Mouse (Mus musculus) ES-E14 (cell line): ENCODE data around the gene Myo5a. TPM values are rescaled to one million over a fixed set of nuclear protein-coding genes. Genes with fewer than 3 reads are reported as not detected.
A peak's percentile ranks its signal among the peaks of the same experiment; 100 is the strongest.

Experiments
- DNase-seq: peaks from one replicate; pipeline ENCODE4 v3.0.0-alpha.2; 2013; ENCODE audit warnings: low read depth, low spot score
- H3K27ac ChIP-seq: 2 replicates; pipeline ENCODE4 v1.5.1; 2012; ENCODE audit warnings: low read depth, mild to moderate bottlenecking, low read length, moderate library complexity, mixed read lengths; ENCODE audit not compliant: poor library complexity, insufficient read depth, severe bottlenecking
- H3K36me3 ChIP-seq: 2 replicates; pipeline ENCODE4 v1.6.1; 2012; ENCODE audit warnings: mild to moderate bottlenecking, low read length, moderate library complexity, mixed read lengths; ENCODE audit not compliant: control insufficient read depth, poor library complexity, insufficient read depth, severe bottlenecking
- H3K4me1 ChIP-seq, 2 experiments: fragments of 150-350 bp in 1 of 2; sonication (generic) in 1 of 2; 2 replicates each; pipeline ENCODE4 v1.6.1; 2012; ENCODE audit warnings: low read length in 2 of 2, mild to moderate bottlenecking in 1 of 2, mixed read lengths in 1 of 2; ENCODE audit not compliant: control insufficient read depth in 2 of 2, insufficient read depth in 2 of 2, poor library complexity in 1 of 2
- H3K4me3 ChIP-seq, 2 experiments: fragments of 150-350 bp in 1 of 2; sonication (generic) in 1 of 2; 2 replicates each; pipeline ENCODE4 v1.5.1; 2012; ENCODE audit warnings: low read length in 2 of 2, low read depth in 1 of 2, mild to moderate bottlenecking in 1 of 2, mixed read lengths in 1 of 2; ENCODE audit not compliant: insufficient read depth in 1 of 2, poor library complexity in 1 of 2, severe bottlenecking in 1 of 2
- H3K9ac ChIP-seq: 2 replicates; pipeline ENCODE4 v1.6.1; 2012; ENCODE audit warnings: low read depth, mild to moderate bottlenecking, low read length, mixed read lengths; ENCODE audit not compliant: poor library complexity, insufficient read depth, severe bottlenecking
- H3K9me3 ChIP-seq: fragments of 150-350 bp; sonication (generic); 2 replicates; pipeline ENCODE4 v1.6.1; 2012; ENCODE audit warnings: low read depth, mild to moderate bottlenecking, low read length; ENCODE audit not compliant: control insufficient read depth, insufficient read depth
- CHD2 ChIP-seq: IDR thresholded peaks from 2 replicates; pipeline ENCODE4 v1.6.1; 2014; ENCODE audit warnings: mild to moderate bottlenecking, low read depth, low read length, inconsistent platforms
- HCFC1 ChIP-seq: IDR thresholded peaks from 2 replicates; pipeline ENCODE4 v1.6.1; 2012; ENCODE audit warnings: low read length, inconsistent platforms, borderline replicate concordance; ENCODE audit not compliant: insufficient read depth
- MAFK ChIP-seq: IDR thresholded peaks from 2 replicates; pipeline ENCODE4 v1.6.1; 2014; ENCODE audit warnings: mild to moderate bottlenecking, low read depth, low read length, inconsistent platforms; ENCODE audit not compliant: insufficient read depth
- ZC3H11A ChIP-seq: IDR thresholded peaks from 2 replicates; pipeline ENCODE4 v1.6.1; 2012; ENCODE audit warnings: low read depth, mild to moderate bottlenecking, inconsistent platforms, low read length, borderline replicate concordance
- ZNF384 ChIP-seq: IDR thresholded peaks from 2 replicates; pipeline ENCODE4 v1.6.1; 2012; ENCODE audit warnings: low read depth, low read length, inconsistent platforms
- in situ Hi-C, 2 experiments: fragments of 600-800 bp; cut with MboI; formaldehyde crosslinking; loops; one replicate each; pipeline ENCODE4 v1.15.1; 2025; ENCODE audit warnings: low sequenced_read_pairs in 2 of 2, inconsistent platforms in 1 of 2; ENCODE audit not compliant: unreplicated experiment in 2 of 2
- total RNA-seq: library from RNA; depleted of rRNA; stranded (reverse); fragments of 300-350 nt; gene quantifications from 2 replicates; pipeline ENCODE4 v1.2.3, GENCODE M21; 2012; rRNA removed

Myo5a gene
- 60.2 and 65.2 TPM in 2 replicates for total RNA-seq

DNA sequence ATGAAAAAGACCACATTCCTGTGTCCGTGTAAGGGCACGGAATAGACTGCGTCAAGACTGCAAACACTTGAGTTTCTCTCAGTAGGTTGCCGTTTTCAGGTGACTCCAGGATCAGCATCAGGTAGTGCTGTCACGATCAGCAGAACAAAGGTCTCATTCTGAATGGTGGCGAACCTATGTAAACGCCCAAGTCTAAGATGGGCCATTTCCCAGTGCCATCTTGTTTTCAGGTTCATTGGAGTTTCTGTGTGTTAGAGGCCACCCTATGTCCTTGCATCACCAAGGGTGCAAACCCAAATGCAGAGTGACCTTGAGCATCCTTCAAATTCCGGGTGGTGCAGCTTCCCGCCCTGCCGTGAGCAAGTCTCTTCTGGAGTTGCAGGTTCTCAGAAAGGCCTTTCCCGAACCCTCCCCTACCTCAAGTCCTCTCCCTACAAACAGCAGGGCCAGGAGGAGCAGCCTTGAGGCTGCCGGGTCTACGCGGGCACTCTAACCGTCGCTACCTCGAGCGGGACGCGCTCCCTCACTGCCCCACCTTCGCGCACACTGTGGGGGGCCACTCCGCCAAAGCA is at the start of gene Myo5a:
Gene Myo5a, plus strand, starts transcription at position 559 of the 572 bp plus-strand sequence.
- in situ Hi-C loops: no loop called here
- Histone ChIP-seq H3K36me3 (no peaks in the 10 kb centered on the region), H3K9me3 (no peaks in the 10 kb centered on the region), H3K27ac (peak within 1 kb of the TSS; percentile 82), H3K9ac (peak within 1 kb of the TSS; percentile 92), H3K4me3 (peak within 1 kb of the TSS; percentile 79 to 95), H3K4me1 (peaks cover 0 to 5% of the 10 kb centered on the region in 2 experiments; a peak in 1 of 4 replicates)
- peak; percentile 33 for DNase-seq
- TF ChIP-seq ZC3H11A (no peak), MAFK (no peak)

DNA sequence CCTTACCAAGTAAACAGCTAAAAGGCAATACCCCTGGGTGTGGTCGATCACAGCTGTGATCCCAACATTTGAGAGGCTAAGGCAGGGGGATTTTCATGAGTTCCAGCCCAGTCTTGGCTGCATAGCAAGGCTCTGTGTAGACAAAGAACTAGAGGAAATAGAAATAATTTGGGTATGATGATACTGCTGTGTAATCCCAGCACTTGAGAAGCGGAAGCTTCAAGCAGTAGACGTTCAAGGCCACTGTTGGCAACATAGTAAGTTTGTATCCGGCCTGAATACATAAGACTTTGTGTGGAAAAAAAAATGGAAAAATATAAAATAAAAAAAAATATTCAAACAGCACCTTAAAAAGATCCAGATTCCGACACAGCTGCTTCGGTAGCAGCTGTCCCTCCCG is 48.3 kb upstream of the Myo5a start:
- H3K36me3 ChIP-seq: no peaks in the 10 kb centered on the region; the same call in 1 of the 2 replicates
- in situ Hi-C loops: no loop called here

DNA sequence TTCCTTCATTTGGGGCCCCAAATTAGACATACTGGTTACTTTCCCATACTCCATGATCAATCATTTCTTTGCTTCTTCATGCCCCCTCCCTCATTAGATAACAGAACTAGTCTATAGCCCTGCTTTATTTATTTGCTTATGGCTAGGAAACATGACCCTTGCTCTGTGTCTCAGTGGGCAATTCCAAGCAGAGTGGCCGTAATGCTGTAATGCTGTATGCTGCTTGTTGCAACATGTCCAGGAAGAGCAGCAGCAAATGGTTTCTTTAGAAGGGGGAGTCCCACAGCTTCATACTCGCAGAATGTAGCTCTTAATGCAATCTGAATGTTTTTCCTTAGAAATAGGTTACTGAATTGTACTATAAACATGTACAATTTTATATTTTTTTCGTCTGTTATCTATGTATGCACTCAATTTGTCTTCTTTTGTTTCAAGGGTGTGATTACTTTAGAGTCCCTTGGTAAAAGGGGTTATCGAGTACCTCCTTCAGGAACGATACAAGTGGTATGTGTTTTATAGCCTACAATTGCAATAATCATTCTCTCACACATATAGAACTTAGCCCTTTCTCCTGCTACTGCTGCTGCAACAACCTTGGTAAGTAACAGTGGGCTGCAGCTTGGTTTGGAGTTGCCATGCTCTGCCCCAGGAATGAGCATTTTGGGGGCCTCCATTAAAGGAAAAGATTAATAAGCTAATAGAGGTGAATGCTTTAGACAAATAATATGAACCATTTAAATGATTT is 47.5 kb upstream of the Myo5a start:
- Histone ChIP-seq H3K4me1 (peaks cover 0 to 5% of the 10 kb centered on the region in 2 experiments; a peak in 3 of 4 replicates), H3K27ac (no peak overlapping the region), H3K4me3 (no peak overlapping the region), H3K9me3 (no peaks in the 10 kb centered on the region), H3K9ac (no peak overlapping the region), H3K36me3 (no peaks in the 10 kb centered on the region; the same call in 1 of the 2 replicates)
- TF ChIP-seq ZC3H11A (no peak), ZNF384 (no peak), HCFC1 (no peak), CHD2 (no peak), MAFK (no peak)
- DNase-seq: no peak
- in situ Hi-C loops: no loop called here

More for the DNA sequence above, 48.3 kb upstream of the Myo5a start:
- TF ChIP-seq MAFK (no peak), ZNF384 (no peak), ZC3H11A (no peak), CHD2 (no peak)
- H3K4me3 ChIP-seq: no peak overlapping the region
- no peak overlapping the region for H3K9ac ChIP-seq
- DNase-seq: no peak
- H3K9me3 ChIP-seq: no peaks in the 10 kb centered on the region
- no peak overlapping the region for H3K27ac ChIP-seq
- peaks cover 0 to 5% of the 10 kb centered on the region in 2 experiments; a peak in 3 of 4 replicates for H3K4me1 ChIP-seq

DNA sequence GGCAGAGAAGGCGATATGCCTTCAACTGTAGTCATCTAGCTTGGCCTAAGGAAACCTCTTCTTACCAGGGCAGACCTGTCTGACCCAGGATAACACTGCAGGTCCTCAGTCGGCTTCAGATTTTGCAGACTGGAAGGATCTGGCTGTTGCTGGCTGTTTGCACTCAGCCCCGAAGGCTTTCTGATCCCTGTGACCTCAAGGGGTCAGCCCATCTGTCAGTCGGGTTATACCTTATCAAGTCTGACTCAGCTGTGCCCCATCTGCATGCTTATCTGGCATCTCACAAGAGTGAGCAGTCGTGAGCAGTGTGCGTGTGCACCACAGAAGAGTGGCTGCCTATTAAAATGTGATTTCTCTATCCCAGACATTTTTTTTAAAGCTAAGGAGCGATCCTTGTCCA is 46.7 kb upstream of the Myo5a start:
- Histone ChIP-seq H3K9me3 (no peaks in the 10 kb centered on the region), H3K4me1 (peaks cover 0 to 5% of the 10 kb centered on the region in 2 experiments; a peak in 3 of 4 replicates), H3K4me3 (no peak overlapping the region), H3K36me3 (no peaks in the 10 kb centered on the region; the same call in 1 of the 2 replicates), H3K27ac (no peak overlapping the region), H3K9ac (no peak overlapping the region)
- TF ChIP-seq MAFK (no peak), ZC3H11A (no peak), HCFC1 (no peak), CHD2 (no peak), ZNF384 (no peak)
- peak; percentile 26 for DNase-seq
- in situ Hi-C loops: no loop called here
